ENCODE assay signal across 8 mouse cellular contexts in the genomic region with DNA sequence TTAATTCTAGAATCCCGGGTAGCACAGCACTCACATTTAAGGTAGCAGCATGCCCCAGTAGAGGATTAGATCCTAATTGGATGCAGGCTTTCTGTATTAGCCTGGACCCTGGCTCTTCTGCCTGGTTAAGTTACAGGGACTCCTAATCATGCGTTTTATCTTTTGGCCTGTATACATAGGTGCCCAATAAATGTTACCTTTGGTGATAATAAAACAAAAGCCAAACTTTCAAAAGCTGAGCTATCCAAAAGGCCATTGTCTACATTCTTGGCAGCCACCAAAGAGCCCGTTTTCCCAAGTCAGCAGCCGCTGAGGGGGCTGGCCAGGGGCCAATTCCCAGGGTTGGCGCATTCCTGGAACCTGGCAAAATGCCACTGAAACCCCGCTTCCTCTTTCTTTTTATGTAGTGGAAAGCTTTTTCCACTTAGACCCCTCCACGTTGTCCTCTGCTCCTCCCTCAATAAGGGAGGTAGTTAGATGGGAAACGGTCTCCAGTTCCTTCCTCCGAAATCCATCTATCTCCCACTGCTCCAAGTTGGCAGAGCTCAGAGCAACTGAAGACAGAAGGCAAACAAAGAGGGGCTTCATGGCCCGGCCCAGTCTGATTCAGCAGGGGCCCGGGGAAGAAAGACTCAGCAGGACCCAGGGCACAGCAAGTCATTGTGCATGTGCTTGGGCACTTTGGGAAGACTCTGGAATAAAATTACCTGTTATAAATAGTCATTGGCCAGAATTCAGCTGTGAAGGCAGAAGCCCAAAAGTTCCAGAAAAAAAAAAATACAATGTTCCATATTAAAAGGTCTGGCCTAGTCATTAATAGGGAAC.
A peak's percentile ranks its signal among the peaks of the same experiment; 100 is the strongest.
DNase-seq lines count a peak whose midpoint lies in the region; ATAC-seq and TF ChIP-seq lines count a peak whose summit lies in the region.

No protein-coding gene starts in this region.

- no peaks in the 10 kb centered on the region for H3K9me3 ChIP-seq in heart, embryonic 10.5 days
- H3K9me3 ChIP-seq in limb, embryonic 12.5 days: no peaks in the 10 kb centered on the region

- H3K4me2 ChIP-seq in limb, embryonic 12.5 days: peak overlapping the region; percentile 41

- TF ChIP-seq CTCF in embryonic fibroblast, embryonic 13.5 days (IDR thresholded peaks at IDR 0.05; ENCODE audit: borderline replicate concordance, insufficient read depth, low read length): no peak

- no peak for TF ChIP-seq POLR2A in embryonic fibroblast, embryonic 13.5 days (IDR thresholded peaks at IDR 0.05; ENCODE audit: low read depth, low read length)

- 49% methylated on average over 11 of the region's 11 CpGs for WGBS in heart, embryonic 10.5 days
- WGBS in limb, embryonic 12.5 days: 25% methylated on average over 11 of the region's 11 CpGs

- ATAC-seq in cerebellum, adult (ENCODE audit: insufficient number of reproducible peaks, low FRiP score, low TSS enrichment): no peak
- peak; percentile 75 for ATAC-seq in limb, embryonic 12.5 days (ENCODE audit: insufficient number of reproducible peaks, insufficient read depth, low FRiP score, low TSS enrichment, low read depth)

- H3K36me3 ChIP-seq in heart, embryonic 10.5 days: no peaks in the 10 kb centered on the region
- H3K36me3 ChIP-seq in limb, embryonic 12.5 days: no peaks in the 10 kb centered on the region

- peak overlapping the region; percentile 31; the same call in 1 of the 2 replicates for H3K27ac ChIP-seq in embryonic fibroblast, embryonic 13.5 days (ENCODE audit: insufficient read depth, low read length)
- H3K27ac ChIP-seq in heart, embryonic 10.5 days: no peak overlapping the region
- H3K27ac ChIP-seq in limb, embryonic 12.5 days: peak overlapping the region; percentile 87

- H3K4me3 ChIP-seq in embryonic fibroblast, embryonic 13.5 days (ENCODE audit: insufficient read depth, low read length): no peak overlapping the region
- no peak overlapping the region for H3K4me3 ChIP-seq in heart, embryonic 10.5 days
- no peak overlapping the region for H3K4me3 ChIP-seq in limb, embryonic 12.5 days (replicated peaks)

- peaks cover 2% of the 10 kb centered on the region; the same call in 1 of the 2 replicates for H3K4me1 ChIP-seq in embryonic fibroblast, embryonic 13.5 days (ENCODE audit: control insufficient read depth, insufficient read depth, low read length)
- H3K4me1 ChIP-seq in heart, embryonic 10.5 days: peaks cover 16% of the 10 kb centered on the region; the same call in 1 of the 2 replicates
- peaks cover 28% of the 10 kb centered on the region for H3K4me1 ChIP-seq in limb, embryonic 12.5 days (replicated peaks)

- DNase-seq in cerebellum, adult 11 months: peak; percentile 30
- DNase-seq in heart, embryonic 10.5 days (ENCODE audit: low spot score): peak; percentile 79
- DNase-seq in kidney, adult 9 months: peak; percentile 41
- peak; percentile 15 for DNase-seq in ovary, adult 18-20 months (ENCODE audit: low spot score)
- DNase-seq in natural killer cell, adult 2 months (ENCODE audit: low spot score in 2 of 2): no peak

- H3K27me3 ChIP-seq in heart, embryonic 10.5 days (ENCODE audit: insufficient read depth, poor library complexity, severe bottlenecking): no peaks in the 10 kb centered on the region
- no peaks in the 10 kb centered on the region for H3K27me3 ChIP-seq in limb, embryonic 12.5 days

- H3K9ac ChIP-seq in limb, embryonic 12.5 days (replicated peaks): no peak overlapping the region

Comparison
In these comparisons a context has a peak if more than half of its experiments do, and no peak if none do; other contexts are left out.
1. DNase-seq: peak in cerebellum, adult 11 months (single experiment), heart, embryonic 10.5 days (single experiment), kidney, adult 9 months (single experiment) and ovary, adult 18-20 months (single experiment); none in natural killer cell, adult 2 months (0 of 2).